Mouse (Mus musculus) urinary bladder, postnatal 0 days (tissue): Measurements from ENCODE around the gene Taar6. TPM values are rescaled to one million over a fixed set of nuclear protein-coding genes. Genes with fewer than 3 reads are reported as not detected.

Experiments
- polyA plus RNA-seq: library from polyadenylated mRNA; unstranded; fragments of >200 nt; fragmentation: Nextera tagmentation; extraction: Ambion mirVana; gene quantifications from 2 replicates; pipeline ENCODE4 v1.2.1, GENCODE M21; 2015

Gene Taar6
- polyA plus RNA-seq = not detected in 2 replicates

GRCm38 (mm10) chr10:23985546-23985945 is at the start of gene Taar6:
Gene Taar6, minus strand, starts transcription at chr10:23985646.

DNA sequence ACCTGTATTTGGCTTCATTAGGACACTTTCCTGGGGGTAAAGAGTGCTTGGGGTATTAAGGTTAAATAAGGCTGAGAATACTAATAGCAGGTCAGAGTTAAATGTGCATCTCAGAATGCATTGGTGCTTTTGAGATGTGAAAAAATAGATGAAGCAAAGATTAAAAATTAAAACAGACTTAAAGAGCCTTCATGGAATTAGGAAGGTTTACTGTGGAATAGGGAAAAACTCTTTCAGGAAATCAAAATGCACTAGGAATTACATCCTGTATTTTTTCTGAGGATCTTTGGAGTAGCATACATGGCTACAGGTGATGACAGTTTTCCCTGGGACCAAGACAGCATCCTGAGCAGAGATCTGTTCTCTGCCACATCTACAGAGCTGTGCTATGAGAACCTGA is 41.5 kb upstream of the Taar6 start, which contains the start of gene Taar7d:
Gene Taar7d, plus strand, starts transcription at position 301 of the 400 bp plus-strand sequence.

DNA sequence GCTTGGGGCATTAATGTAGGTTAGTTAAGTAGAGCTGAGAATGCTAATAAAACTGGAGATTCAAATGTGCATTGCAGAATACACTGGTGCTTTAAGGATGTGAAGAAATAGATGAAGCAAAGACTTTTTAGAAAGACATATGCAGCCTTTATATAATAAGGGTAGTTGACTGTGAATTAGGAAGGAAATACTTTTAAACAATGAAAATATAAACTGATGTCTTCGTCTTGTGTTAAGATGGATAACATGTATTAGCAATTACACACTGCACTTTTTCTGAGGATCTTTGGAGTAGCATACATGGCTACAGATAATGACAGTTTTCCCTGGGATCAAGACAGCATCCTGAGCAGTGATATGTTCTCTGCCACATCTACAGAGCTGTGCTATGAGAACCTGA is 14.2 kb upstream of the Taar6 start, which contains the start of gene Taar7b:
Gene Taar7b, plus strand, starts transcription at position 301 of the 400 bp plus-strand sequence.

DNA sequence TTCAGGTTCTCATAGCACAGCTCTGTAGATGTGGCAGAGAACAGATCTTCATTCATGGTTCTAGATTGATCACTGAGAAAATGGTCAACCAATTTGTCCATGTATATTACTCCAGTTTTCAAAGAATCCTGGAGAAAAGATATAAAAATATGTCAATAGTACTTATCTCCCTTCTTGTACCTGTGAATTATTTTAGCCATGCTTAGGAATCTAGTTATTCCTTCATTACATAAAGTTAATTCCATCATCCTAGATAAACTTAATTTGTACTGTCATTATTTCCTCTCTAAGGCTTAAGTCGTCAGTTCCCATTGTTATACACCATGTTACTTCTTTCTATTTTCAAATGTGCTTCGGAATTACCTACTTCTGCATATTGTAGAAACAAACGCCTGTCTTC is 7.9 kb upstream of the Taar6 start, which contains the start of gene Taar7a:
Gene Taar7a, minus strand, starts transcription at position 101 of the 400 bp plus-strand sequence.

DNA sequence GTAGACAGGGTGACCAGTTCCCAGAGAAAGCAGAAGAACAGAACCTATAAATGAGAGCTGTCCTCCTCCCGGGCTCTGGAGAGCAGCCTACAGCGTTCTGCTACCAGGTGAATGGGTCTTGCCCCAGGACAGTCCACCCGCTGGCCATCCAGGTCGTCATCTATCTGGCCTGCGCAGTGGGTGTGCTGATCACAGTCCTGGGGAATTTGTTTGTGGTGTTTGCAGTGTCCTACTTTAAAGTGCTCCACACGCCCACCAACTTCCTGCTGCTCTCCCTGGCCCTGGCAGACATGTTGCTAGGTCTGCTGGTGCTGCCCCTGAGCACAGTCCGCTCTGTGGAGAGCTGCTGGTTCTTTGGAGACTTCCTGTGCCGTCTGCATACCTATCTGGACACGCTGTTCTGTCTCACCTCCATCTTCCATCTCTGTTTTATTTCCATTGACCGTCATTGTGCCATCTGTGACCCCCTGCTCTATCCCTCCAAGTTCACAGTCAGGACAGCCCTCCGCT is 14.7 kb downstream of the Taar6 start, which contains the start of gene Taar5:
Gene Taar5, plus strand, starts transcription at position 51 of the 510 bp plus-strand sequence.

DNA sequence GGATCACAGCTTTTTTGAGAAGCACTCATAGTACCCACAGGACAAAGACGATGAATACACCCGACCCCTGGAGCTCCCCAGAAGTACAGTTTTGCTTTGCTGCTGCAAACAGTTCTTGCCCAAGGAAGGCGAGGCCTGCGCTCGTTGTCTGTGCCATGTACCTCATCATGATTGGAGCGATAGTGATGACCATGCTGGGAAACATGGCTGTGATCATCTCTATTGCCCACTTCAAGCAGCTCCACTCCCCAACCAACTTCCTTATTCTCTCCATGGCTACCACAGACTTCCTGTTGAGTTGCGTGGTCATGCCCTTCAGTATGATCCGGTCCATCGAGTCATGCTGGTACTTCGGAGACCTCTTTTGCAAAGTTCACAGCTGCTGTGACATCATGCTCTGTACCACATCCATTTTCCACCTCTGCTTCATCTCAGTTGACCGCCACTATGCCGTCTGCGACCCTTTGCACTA is 25.0 kb downstream of the Taar6 start, which contains the start of gene Taar4:
Gene Taar4, plus strand, starts transcription at position 51 of the 472 bp plus-strand sequence.

DNA sequence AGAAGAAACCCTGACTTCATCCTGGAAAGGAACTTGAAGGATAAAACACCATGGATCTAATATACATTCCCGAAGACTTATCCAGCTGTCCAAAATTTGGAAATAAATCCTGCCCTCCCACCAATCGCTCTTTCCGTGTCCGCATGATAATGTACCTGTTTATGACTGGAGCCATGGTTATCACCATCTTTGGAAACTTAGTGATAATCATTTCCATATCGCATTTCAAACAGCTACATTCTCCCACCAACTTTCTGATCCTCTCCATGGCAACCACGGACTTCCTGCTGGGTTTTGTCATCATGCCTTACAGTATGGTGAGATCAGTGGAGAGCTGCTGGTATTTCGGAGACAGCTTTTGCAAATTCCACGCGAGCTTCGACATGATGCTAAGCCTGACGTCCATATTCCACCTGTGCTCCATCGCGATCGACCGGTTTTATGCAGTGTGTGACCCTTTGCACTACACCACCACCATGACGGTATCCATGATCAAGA is 35.9 kb downstream of the Taar6 start, which contains the start of gene Taar3:
Gene Taar3, plus strand, starts transcription at position 51 of the 498 bp plus-strand sequence.

GRCm38 (mm10) chr10:23938312-23938711 is 47.1 kb downstream of the Taar6 start, which contains the start of gene Taar2:
Gene Taar2, plus strand, starts transcription at chr10:23938572.

Other genes starting within 250 kb of the Taar6 start
- gene Rps12, start 198.4 kb downstream of the Taar6 start, polyA plus RNA-seq = 153 and 155 TPM in 2 replicates
- gene Slc18b1, start 188.7 kb downstream of the Taar6 start, polyA plus RNA-seq = 17.7 and 30.9 TPM in 2 replicates
- gene Vnn3, start 134.2 kb downstream of the Taar6 start, polyA plus RNA-seq = 0.19 and 0.26 TPM in 2 replicates
- gene Vnn1, start 91.0 kb downstream of the Taar6 start, polyA plus RNA-seq = 1.3 and 2.5 TPM in 2 replicates
- gene Taar1, start 65.3 kb downstream of the Taar6 start, polyA plus RNA-seq = not detected in 2 replicates
- not detected in 2 replicates for gene Taar2, start 47.1 kb downstream of the Taar6 start, polyA plus RNA-seq
- not detected in 2 replicates for gene Taar3, start 36.1 kb downstream of the Taar6 start, polyA plus RNA-seq
- not detected in 2 replicates for gene Taar4, start 25.2 kb downstream of the Taar6 start, polyA plus RNA-seq
- gene Taar5, start 14.9 kb downstream of the Taar6 start, polyA plus RNA-seq = not detected in 2 replicates
- gene Taar7a, start 7.8 kb upstream of the Taar6 start, polyA plus RNA-seq = not detected in 2 replicates
- not detected in 2 replicates for gene Taar7b, start 14.3 kb upstream of the Taar6 start, polyA plus RNA-seq
- not detected in 2 replicates for gene Taar7d, start 41.6 kb upstream of the Taar6 start, polyA plus RNA-seq
- not detected in 2 replicates for gene Taar7e, start 52.0 kb upstream of the Taar6 start, polyA plus RNA-seq
- not detected in 2 replicates for gene Taar7f, start 63.9 kb upstream of the Taar6 start, polyA plus RNA-seq
- not detected in 2 replicates for gene Taar8a, start 90.9 kb upstream of the Taar6 start, polyA plus RNA-seq
- not detected in 2 replicates for gene Taar8b, start 106.6 kb upstream of the Taar6 start, polyA plus RNA-seq
- not detected in 2 replicates for gene Taar8c, start 116.3 kb upstream of the Taar6 start, polyA plus RNA-seq
- gene Taar9, start 123.9 kb upstream of the Taar6 start, polyA plus RNA-seq = not detected in 2 replicates
- gene Stx7, start 163.7 kb upstream of the Taar6 start, polyA plus RNA-seq = 74.7 and 89.6 TPM in 2 replicates
- 7.4 and 7.9 TPM in 2 replicates for gene Moxd1, start 237.9 kb upstream of the Taar6 start, polyA plus RNA-seq